Mouse (Mus musculus): ENCODE measurements around the gene Pla2g12b.
"Not testable (repeated sequence)": the region's sequence is repeated elsewhere in the genome, so short reads cannot be mapped to it uniquely, and the experiment has no call there.

The Pla2g12b gene

DNA sequence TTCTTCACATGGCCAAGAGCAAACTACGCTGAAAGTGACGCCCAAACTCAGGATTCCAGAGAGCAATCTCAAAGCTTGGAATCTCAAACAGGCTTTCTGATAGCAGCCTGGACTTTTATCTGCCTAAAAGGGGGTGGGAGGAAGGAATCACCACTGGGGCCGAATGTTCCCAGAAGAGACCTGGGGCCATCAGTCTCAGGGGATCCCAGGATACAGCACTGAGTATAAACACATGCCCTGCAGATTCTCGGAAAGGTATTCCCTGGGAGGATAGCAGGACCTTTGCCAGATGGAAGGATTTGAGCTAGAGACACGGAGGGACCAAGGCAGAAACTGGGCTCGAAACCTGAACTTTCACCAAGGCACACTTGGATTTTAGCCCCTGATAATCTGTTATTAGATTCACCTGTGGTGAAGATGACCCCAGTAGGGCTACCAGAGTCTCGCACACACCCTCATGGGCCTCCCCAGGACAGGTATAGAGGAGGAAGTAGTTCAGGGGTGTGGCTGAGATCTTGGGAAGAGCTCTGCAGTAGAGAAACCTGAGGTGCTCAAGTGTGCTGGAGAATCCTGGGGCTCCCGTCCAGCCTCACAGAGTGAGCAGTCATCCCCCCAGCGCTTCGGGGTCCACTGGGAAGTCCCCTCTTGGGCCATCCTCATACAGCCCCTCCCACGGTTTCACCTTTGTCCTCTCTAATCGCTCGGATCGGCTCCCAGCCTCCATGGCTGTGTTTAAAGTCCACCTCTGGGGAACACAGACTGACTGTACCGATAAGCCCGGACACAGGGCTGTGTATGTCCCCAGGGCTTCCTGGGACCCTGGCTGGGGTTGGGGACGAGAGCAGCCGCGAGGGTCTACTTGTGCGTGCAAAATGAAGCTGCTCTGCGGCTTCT, at the start of gene Pla2g12b:
Pla2g12b (plus strand) TSS at position 762 of the 894 bp plus-strand sequence.
- in situ Hi-C loops (cut with MboI; ENCODE audit: low pct_unique_long_range_greater_than_20kb in 1 of 2, low sequenced_read_pairs in 2 of 2, unreplicated experiment in 1 of 2): no loop called here

DNA sequence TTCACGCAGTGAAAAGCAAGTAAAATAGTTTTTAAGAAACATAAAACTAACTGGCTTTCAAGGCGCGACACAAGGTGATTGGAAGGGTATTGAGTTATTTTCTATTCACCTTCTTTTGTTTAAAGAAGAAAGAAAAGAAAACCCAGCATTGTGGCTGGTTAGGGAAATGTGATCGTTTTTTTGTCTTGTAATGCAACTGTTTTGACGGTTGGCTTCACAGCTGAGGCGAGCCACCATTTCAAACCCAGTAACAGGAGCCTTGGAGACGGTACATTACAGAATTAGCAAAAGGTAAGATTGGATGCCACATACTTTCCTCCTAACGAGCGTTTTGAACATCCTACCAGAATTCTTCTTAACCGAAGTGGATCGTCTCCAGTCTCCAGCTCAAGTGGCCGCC, 49.3 kb upstream of the Pla2g12b start:
- in situ Hi-C loops (cut with MboI; ENCODE audit: low pct_unique_long_range_greater_than_20kb in 1 of 2, low sequenced_read_pairs in 2 of 2, unreplicated experiment in 1 of 2): no loop called here

DNA sequence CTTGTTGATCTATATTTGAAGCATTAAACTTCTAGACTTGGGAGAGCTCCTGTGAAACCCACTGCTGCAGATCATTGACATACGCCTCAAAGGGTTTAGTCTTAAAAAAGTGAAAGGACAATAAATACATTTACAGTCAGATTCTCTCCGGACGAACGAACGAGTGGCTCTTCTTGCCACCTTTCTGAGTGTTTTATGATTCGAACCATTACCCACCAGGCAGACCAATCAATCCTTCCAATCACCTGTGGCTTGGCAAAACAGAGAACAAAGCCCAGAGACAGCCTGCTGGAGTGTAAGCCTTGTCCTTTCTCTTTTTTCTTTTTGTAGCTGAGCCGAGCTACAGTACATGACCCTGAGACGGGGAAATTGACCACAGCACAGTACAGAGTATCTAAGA, 48.4 kb upstream of the Pla2g12b start:
- in situ Hi-C loops (cut with MboI; ENCODE audit: low pct_unique_long_range_greater_than_20kb in 1 of 2, low sequenced_read_pairs in 2 of 2, unreplicated experiment in 1 of 2): no loop called here

DNA sequence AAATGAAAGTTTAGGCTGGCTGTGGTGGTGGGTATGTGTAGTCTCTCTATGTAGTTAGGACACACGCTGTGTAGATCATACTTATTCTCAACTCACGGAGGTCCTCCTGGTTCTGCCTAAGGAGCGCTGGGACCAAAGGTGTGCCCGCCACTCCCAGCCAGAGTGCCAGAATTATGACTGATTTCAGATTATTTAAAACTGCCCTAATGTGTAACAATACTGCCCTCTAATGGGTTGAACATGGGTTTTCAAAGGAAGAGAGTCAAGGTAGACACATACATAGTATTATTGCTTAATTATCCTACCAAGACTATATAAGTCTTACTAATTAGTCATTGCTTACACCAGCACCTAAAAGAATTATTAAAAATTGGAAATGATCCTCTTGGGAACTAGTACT, 44.7 kb upstream of the Pla2g12b start:
- in situ Hi-C loops (cut with MboI; ENCODE audit: low pct_unique_long_range_greater_than_20kb in 1 of 2, low sequenced_read_pairs in 2 of 2, unreplicated experiment in 1 of 2): no loop called here

DNA sequence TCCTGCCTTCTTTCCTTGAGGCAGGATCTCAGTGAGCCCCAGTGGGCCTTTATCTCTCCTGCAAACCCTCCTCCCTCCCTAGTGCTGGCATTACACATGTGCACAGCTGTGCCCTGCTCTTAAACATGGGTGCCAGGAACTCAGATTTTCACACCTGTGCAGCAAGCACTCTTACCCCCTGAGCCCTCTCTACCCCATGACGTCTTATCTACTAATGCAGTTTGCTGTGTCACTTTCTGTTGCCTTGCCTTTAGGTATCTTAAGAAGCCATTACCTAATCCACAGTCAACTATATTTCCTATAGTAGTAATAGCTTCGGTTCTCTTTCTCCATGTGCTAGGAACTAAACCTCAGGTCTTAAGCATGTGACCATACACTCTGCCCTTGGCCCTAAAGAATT, 40.3 kb upstream of the Pla2g12b start:
- in situ Hi-C loops (cut with MboI; ENCODE audit: low pct_unique_long_range_greater_than_20kb in 1 of 2, low sequenced_read_pairs in 2 of 2, unreplicated experiment in 1 of 2): no loop called here

DNA sequence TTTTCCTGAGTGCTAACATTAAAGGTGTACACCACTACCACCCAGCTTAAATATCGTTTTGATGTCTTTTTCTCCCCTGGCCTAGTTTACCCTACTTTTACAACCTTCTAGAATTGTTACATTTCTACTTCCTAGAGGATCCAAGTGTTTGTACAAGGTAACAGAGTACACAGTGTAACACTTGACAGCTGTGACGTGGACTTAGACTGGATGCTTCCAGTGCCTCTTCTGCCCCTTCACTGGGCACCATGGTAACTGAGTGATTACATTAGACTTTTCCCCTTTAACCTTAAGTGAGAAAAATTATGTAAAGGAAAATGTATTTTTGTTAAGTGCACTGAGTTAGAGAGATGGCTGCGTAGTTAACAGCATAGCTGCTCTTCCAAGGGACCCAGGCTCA, 38.9 kb upstream of the Pla2g12b start:
- in situ Hi-C loops (cut with MboI; ENCODE audit: low pct_unique_long_range_greater_than_20kb in 1 of 2, low sequenced_read_pairs in 2 of 2, unreplicated experiment in 1 of 2): no loop called here

DNA sequence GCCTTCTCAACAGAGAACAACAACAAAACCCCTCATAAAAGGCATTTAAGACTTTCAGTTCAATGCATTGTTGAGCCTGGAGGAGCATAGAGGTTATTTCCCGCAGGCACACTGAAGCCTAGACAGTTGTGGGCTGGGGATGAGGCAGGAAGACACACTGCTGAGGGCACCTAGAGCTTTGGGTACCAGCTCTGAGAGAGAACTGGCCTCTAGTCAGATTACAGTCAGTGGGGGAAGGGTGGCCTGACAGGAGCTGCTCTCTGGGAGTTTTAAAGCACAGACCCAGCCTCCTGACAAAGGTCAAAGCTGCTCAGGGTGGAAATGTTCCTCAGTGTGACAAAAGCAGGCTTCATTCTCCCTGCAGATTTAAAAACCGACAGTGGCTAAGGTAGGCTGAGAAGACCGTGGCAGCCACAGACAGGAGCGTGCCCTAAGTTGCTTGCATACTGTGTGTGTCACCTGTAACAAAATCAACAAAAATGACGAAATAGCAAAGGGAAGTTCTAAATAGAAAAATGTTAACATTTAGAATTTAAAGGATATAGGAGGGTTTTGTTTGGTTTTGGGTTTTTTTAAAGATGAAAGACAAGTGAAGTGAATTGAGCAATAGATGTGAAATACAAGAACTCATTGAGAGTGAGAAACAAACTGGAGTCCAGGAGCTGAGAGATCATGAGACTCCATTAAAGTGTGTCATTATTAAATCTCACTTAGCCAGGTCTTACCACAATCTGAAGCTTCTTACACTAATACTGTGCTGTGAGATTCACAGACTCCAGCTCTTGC, 37.5 kb upstream of the Pla2g12b start:
- in situ Hi-C loops (cut with MboI; ENCODE audit: low pct_unique_long_range_greater_than_20kb in 1 of 2, low sequenced_read_pairs in 2 of 2, unreplicated experiment in 1 of 2): no loop called here

DNA sequence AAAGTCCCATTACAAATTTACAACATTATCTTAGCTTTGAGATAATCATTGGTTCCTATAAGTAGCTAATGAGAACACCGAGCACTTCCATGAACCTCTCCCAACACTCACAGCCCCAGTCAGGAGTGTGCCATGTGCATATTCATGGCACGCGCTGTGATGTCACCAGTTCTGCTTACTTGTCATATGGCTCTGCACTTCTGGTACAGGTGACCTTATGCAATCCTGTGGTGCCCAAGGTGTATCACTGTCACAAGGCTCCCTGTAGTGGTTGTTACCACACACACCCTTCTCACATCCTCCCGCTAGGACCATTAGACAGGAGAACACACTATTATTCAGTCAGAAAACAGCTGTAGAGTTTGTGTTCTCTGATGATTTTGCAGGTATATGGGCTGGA, 36.7 kb upstream of the Pla2g12b start:
- in situ Hi-C loops (cut with MboI; ENCODE audit: low pct_unique_long_range_greater_than_20kb in 1 of 2, low sequenced_read_pairs in 2 of 2, unreplicated experiment in 1 of 2): no loop called here

DNA sequence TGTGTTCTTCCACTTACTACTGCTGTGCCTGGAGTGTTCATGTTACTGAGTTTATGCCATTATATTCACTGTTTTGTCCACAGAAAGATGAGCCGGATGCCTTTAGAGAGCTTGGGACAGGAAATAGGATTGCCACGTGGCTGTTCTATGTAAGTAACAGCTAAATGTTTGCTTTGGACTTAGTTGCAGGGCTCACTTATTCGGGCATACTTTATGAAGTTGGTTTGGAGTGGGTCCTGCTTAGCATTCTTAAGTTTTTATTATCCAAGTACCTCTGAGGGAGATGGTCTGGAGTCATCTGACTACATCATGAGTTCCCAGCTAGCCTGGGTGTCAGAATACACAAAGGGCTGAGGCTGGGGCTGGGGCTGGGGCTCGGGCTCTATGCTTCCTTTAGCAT, 36.3 kb upstream of the Pla2g12b start:
- in situ Hi-C loops (cut with MboI; ENCODE audit: low pct_unique_long_range_greater_than_20kb in 1 of 2, low sequenced_read_pairs in 2 of 2, unreplicated experiment in 1 of 2): no loop called here

DNA sequence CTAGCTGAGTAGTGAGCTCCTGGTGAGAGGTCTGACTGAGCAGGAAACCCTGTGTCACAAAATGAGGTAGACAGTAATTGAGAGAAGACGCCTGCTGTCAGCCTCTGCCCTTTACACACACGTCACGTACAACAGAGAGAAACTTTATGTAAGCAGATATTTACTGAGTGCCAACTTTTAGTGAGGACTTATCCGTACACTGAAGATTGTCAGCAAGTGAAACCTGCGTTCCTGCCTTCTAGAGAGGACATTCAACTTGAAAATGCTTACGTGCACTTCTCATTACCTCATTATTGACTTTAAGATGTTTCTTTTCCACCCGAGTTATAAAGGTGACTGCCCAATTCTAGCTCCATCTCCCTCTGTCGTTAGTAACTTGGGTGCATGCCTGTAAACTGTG, 34.7 kb upstream of the Pla2g12b start:
- in situ Hi-C loops (cut with MboI; ENCODE audit: low pct_unique_long_range_greater_than_20kb in 1 of 2, low sequenced_read_pairs in 2 of 2, unreplicated experiment in 1 of 2): no loop called here

DNA sequence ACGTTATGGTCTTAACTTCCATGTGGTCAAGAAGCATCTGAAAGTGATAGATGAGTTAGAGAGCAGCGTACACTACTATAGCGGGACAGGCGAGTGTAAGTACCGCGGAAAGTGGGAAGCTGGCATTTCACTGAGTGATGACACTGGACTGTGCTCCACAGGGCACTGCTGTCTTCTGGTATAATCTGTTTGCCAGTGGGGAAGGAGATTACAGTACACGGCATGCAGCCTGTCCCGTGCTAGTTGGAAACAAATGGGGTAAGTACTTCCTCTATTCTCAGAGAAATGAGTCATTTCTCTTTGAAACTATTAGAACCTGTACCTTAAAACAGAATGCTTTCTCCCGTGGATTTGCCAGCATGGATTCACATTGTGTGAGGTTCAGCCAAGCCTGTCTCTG, 34.0 kb upstream of the Pla2g12b start:
- in situ Hi-C loops (cut with MboI; ENCODE audit: low pct_unique_long_range_greater_than_20kb in 1 of 2, low sequenced_read_pairs in 2 of 2, unreplicated experiment in 1 of 2): no loop called here

DNA sequence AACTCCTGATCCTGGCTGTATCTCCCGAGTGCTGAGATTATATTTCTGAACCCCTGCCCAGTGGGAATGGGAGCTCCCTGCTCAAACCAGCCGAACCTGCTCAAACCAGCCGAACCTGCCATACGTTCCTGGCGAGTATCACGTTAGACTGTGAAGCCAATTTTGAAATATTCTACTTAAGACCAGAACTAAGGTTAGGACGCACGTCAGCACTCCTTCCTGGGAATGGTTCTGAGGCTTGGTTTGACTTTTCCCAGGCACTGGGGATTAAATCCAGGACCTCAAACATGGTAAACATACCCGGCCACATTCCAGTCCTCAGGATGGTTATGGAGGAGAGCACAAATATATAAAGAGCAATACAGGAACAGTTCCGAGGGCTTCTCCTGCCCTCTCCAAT, 25.6 kb upstream of the Pla2g12b start:
- in situ Hi-C loops (cut with MboI; ENCODE audit: low pct_unique_long_range_greater_than_20kb in 1 of 2, low sequenced_read_pairs in 2 of 2, unreplicated experiment in 1 of 2): no loop called here

DNA sequence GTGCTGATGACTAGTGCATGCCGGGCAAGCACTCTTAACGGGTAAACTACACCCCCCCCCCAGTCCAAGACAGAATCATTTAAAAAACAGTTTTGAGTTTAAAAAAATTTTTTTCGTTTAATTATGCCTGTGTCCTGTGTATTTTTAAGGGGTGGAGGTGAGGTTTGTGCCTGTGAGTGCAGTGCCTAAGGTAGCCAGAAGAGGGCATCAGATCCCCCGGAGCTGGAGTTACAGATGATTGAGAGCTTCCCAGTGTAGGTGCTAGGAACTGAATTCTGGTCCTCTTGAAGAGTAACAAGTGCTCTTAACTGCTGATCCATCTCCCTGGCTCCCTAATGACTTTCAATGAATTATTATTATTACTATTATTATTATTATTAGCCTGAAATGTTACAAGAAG, 24.7 kb upstream of the Pla2g12b start:
- in situ Hi-C loops (cut with MboI; ENCODE audit: low pct_unique_long_range_greater_than_20kb in 1 of 2, low sequenced_read_pairs in 2 of 2, unreplicated experiment in 1 of 2): no loop called here

DNA sequence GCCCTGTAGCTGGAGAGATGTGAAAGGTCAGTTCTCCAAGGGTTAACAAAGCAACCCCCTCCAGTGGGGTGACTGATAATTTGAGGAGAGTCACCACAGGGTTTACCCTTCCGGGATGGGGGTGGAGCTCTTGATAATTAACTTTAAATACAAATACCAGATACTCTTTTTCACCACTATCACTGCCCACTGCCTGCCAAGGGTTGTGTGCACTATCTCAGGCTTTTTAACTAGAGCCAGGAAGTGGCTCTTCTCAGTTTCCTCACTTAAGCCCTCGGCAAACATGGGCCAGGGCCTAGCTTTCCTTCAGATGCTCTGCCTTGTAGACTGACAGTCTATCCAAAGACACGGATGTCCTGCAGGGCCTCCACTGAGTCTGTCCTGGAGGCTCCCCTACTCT, 23.5 kb upstream of the Pla2g12b start:
- in situ Hi-C loops (cut with MboI; ENCODE audit: low pct_unique_long_range_greater_than_20kb in 1 of 2, low sequenced_read_pairs in 2 of 2, unreplicated experiment in 1 of 2): no loop called here

DNA sequence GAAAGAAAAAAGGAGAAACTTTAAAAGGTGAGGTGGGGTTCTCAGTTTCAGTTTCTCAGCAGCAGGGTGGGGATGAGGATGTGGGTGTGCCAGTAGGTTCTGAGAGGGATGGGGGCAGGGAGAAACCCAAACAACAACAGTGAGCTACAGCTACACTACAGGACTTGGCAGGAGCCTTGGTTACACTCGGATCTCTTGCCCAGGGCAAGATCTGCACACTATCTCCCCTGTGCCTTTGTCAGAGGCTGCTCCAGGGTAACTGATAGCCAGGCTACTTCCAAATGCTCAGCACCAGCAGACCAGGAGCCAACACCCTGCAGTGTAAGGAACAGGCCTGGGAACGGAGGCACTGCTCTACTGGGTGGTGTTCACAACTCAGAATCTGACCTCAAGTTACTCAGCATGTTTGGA, 23.0 kb upstream of the Pla2g12b start:
- in situ Hi-C loops (cut with MboI; ENCODE audit: low pct_unique_long_range_greater_than_20kb in 1 of 2, low sequenced_read_pairs in 2 of 2, unreplicated experiment in 1 of 2): no loop called here

DNA sequence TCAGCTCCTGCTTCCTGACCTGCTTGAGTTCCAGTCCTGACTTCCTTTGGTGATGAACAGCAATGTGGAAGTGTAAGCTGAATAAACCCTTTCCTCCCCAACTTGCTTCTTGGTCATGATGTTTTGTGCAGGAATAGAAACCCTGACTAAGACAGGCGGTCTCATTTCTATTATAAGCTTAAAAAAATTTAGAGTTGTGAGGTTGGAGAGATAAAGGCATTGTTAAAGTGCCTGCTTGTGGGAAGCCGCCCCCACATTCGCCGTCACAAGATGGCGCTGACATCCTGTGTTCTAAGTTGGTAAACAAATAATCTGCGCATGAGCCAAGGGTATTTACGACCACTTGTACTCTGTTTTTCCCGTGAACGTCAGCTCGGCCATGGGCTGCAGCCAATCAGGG, 21.9 kb upstream of the Pla2g12b start:
- in situ Hi-C loops (cut with MboI; ENCODE audit: low pct_unique_long_range_greater_than_20kb in 1 of 2, low sequenced_read_pairs in 2 of 2, unreplicated experiment in 1 of 2): not testable (repeated sequence)

DNA sequence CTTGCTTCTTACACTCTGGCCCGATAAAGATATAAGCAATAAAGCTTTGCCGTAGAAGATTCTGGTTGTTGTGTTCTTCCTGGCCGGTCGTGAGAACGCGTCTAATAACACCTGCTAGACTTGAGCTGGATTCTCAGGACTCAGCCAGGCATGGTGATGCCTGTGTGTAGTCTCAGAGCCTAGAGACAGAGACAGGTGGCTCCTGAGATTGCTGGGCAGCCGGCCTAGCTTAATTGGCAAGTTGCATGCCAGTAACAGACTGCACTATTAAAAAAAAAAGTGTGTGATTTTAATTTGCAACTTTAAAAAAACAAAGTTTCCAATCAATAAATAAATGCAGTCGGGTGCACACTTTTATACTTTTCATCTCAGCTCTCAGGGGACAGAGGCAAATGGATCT, 16.5 kb upstream of the Pla2g12b start:
- in situ Hi-C loops (cut with MboI; ENCODE audit: low pct_unique_long_range_greater_than_20kb in 1 of 2, low sequenced_read_pairs in 2 of 2, unreplicated experiment in 1 of 2): no loop called here

DNA sequence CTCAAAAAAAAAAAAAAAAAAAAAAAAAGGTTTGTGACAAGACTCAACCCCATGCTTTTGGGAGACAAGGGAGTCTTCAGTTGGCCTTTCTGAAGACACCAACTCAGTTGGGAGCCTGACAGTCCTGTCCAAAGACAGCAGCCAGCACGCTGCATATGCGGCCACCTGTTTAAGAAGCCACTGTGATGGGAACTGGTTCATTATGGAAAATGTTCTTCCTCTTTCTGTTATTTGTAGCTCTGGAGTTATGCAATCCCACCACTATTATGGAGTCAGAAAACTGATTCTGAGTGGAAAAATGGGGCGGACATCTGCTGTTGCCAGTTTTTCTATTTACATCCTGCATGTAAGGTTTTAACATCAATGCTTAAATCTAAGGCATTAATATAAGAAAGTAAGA, 13.8 kb upstream of the Pla2g12b start:
- in situ Hi-C loops (cut with MboI; ENCODE audit: low pct_unique_long_range_greater_than_20kb in 1 of 2, low sequenced_read_pairs in 2 of 2, unreplicated experiment in 1 of 2): no loop called here

DNA sequence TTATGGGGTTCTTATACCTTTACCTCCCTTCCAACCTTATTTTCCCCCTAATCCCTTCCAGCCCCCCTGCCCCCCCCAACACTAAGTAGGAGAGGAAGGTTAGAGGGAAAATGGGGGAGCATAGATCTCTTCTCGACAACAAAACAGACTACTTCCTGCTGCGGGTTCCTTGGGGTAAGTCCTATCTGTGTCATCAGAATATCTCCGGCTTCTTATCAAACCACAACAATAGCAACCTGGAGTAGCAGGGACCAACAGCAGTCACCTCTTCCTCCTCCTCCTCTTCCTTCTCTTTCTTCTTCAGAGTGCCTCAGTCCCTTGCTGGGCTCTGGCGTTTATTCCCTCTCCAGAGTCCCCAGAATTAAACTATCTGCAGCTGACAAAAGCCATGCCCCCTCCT, 11.6 kb upstream of the Pla2g12b start:
- in situ Hi-C loops (cut with MboI; ENCODE audit: low pct_unique_long_range_greater_than_20kb in 1 of 2, low sequenced_read_pairs in 2 of 2, unreplicated experiment in 1 of 2): no loop called here

DNA sequence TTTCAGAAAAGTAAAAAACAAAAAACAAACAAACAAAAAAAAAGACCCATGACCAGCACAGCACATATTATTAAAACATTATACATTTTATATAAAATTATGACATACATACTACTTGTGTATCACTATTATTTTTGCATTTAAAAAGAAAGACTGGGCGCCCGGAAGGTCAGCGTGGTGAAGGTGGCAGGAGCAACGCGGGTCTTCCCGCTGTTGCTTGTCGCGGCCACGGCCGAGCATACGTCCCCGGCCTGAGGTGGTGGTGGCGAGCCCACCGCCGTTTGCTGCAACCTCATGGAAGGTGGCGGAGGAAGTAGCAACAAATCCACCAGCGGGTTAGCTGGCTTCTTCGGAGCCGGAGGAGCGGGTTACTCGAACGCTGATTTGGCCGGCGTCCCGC, 8.0 kb upstream of the Pla2g12b start, which contains the start of gene Gm10273:
Gm10273 (plus strand) TSS at position 172 of the 400 bp plus-strand sequence.
- in situ Hi-C loops (cut with MboI; ENCODE audit: low pct_unique_long_range_greater_than_20kb in 1 of 2, low sequenced_read_pairs in 2 of 2, unreplicated experiment in 1 of 2): not testable (repeated sequence)
